Mouse (Mus musculus) limb, embryonic 11.5 days (tissue): ENCODE measurements at regions not wholly inside any gene's neighbourhood (a gene's known extent, or its start where the extent isn't known, plus 50 kb on each side); places are given as distances from the start of the nearest gene placed in this dataset.

Source experiments
- ATAC-seq: fragments of 200-750 bp; cut with Nextera tagmentation; 2 replicates; pipeline ENCODE4 v1.8.0; 2017; ENCODE audit warnings: low read depth; ENCODE audit not compliant: insufficient number of reproducible peaks, low FRiP score, low TSS enrichment
- DNase-seq: peaks from one replicate; pipeline ENCODE4 v3.0.0-alpha.2; 2015; ENCODE audit warnings: low spot score
- H3K27ac ChIP-seq: fragments of 300-500 bp; sonication (generic); replicated peaks from 2 replicates; pipeline ENCODE4 v1.5.1; 2014; ENCODE audit warnings: low read depth, mild to moderate bottlenecking, low read length
- H3K27me3 ChIP-seq: fragments of 300-500 bp; sonication (generic); 2 replicates; pipeline ENCODE4 v1.6.1; 2014; ENCODE audit warnings: mild to moderate bottlenecking, low read length, mixed read lengths; ENCODE audit not compliant: control insufficient read depth, insufficient read depth
- H3K36me3 ChIP-seq: fragments of 300-500 bp; sonication (generic); 2 replicates; pipeline ENCODE4 v1.6.1; 2014; ENCODE audit warnings: mild to moderate bottlenecking, low read length, moderate library complexity, mixed read lengths; ENCODE audit not compliant: control insufficient read depth, insufficient read depth
- H3K4me1 ChIP-seq: fragments of 300-500 bp; sonication (generic); 2 replicates; pipeline ENCODE4 v1.6.1; 2014; ENCODE audit warnings: low read length, mixed read lengths; ENCODE audit not compliant: control insufficient read depth, insufficient read depth
- H3K4me2 ChIP-seq: fragments of 300-500 bp; sonication (generic); 2 replicates; pipeline ENCODE4 v1.6.1; 2014; ENCODE audit warnings: low read depth, mild to moderate bottlenecking, moderate library complexity; ENCODE audit not compliant: severe bottlenecking
- H3K4me3 ChIP-seq: fragments of 300-500 bp; sonication (generic); 2 replicates; pipeline ENCODE4 v1.5.1; 2014; ENCODE audit warnings: low read depth, low read length
- H3K9ac ChIP-seq: fragments of 300-500 bp; sonication (generic); 2 replicates; pipeline ENCODE4 v1.6.1; 2014; ENCODE audit warnings: mild to moderate bottlenecking, low read length
- H3K9me3 ChIP-seq: fragments of 300-500 bp; sonication (generic); 2 replicates; pipeline ENCODE4 v1.6.1; 2016; ENCODE audit warnings: low read length; ENCODE audit not compliant: control insufficient read depth
- WGBS: fragments of 180-500 bp; shearing (Covaris S2); extraction: QIAGEN DNeasy Blood & Tissue Kit; methylation state at CpG from one replicate; pipeline ENCODE4 v1.1.7; 2014; 5-methylcytosine and 5-hydroxymethylcytosine counted together

DNA sequence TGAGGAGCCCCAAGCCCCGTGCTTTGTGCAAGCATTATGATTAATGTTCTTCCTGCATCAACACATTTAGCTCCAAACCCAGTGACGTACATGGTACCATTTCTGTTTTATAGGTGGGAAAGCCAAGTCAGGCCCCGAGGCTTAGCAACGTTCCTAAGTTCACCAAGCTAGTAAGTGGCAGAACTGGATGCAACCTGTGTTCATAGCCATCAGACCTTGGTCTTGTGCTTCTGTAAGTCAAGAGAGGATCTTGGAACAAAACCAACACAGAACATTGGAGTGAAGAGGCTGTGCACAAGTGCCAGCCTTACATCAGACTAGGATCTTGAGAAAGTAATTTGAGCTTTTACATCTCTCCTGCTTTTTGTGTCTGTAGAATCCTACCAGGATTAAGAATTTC, 71.3 kb downstream of the Cdc7 start:
- no peak overlapping the region for H3K27ac ChIP-seq
- ATAC-seq: no peak
- H3K4me1 ChIP-seq: peaks cover 8% of the 10 kb centered on the region
- H3K4me2 ChIP-seq: no peak overlapping the region
- WGBS: 54% methylated on average over 4 of the region's 4 CpGs
- DNase-seq: no peak
- no peaks in the 10 kb centered on the region for H3K36me3 ChIP-seq
- no peak overlapping the region for H3K4me3 ChIP-seq
- no peak overlapping the region for H3K9ac ChIP-seq
- H3K27me3 ChIP-seq: no peaks in the 10 kb centered on the region
- H3K9me3 ChIP-seq: no peaks in the 10 kb centered on the region

DNA sequence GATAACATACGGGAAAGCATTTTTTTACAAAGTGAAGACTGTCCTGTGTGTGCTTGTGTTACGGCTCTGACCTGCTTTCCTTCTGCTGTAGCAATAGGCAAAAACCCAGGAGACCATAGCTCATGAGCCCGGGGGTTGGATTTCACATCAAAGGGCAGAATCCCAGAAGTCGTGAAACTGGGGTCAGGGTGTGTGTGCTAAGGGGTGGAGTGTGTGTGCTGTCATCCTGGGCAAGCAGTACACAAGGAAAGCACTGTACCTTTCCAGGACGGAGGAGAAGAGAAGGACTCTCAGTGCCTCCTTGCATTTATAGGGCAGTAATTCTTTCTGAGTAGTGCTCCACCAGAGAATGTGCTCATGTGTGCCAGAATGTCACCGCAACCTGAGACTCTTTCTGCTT, 71.7 kb downstream of the Cdc7 start:
- no peak overlapping the region for H3K4me2 ChIP-seq
- H3K4me3 ChIP-seq: no peak overlapping the region
- H3K36me3 ChIP-seq: no peaks in the 10 kb centered on the region
- no peaks in the 10 kb centered on the region for H3K9me3 ChIP-seq
- H3K27me3 ChIP-seq: no peaks in the 10 kb centered on the region
- no peak overlapping the region for H3K27ac ChIP-seq
- peaks cover 8% of the 10 kb centered on the region for H3K4me1 ChIP-seq
- ATAC-seq (no peak), DNase-seq (no peak)
- WGBS: 38% methylated on average over 6 of the region's 6 CpGs
- H3K9ac ChIP-seq: no peak overlapping the region

DNA sequence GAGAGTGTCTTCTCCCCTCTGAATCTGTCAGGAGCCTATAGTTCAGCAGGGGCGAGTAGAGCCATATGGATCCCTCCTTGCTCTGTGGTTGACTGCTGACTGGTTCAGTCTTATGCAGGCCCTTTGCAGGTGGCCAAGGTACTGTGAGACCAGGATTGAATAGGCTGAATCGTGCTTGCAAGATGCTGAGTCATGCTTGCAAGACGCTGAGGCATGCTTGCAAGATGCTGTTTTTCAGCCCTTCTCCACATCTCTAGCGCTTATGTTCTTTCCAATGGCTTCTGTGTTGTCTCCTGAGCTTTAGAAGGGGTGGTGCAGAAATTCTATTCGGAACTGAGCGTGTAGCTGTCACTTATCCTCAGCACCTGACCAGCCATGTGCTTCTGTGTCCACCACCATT, 72.4 kb downstream of the Cdc7 start:
- WGBS: 82% methylated on average over 6 of the region's 6 CpGs
- H3K9me3 ChIP-seq: no peaks in the 10 kb centered on the region
- H3K36me3 ChIP-seq: no peaks in the 10 kb centered on the region
- H3K4me3 ChIP-seq: no peak overlapping the region
- no peak overlapping the region for H3K4me2 ChIP-seq
- DNase-seq: no peak
- no peak overlapping the region for H3K27ac ChIP-seq
- ATAC-seq: no peak
- no peaks in the 10 kb centered on the region for H3K27me3 ChIP-seq
- no peak overlapping the region for H3K9ac ChIP-seq
- peaks cover 8% of the 10 kb centered on the region for H3K4me1 ChIP-seq

DNA sequence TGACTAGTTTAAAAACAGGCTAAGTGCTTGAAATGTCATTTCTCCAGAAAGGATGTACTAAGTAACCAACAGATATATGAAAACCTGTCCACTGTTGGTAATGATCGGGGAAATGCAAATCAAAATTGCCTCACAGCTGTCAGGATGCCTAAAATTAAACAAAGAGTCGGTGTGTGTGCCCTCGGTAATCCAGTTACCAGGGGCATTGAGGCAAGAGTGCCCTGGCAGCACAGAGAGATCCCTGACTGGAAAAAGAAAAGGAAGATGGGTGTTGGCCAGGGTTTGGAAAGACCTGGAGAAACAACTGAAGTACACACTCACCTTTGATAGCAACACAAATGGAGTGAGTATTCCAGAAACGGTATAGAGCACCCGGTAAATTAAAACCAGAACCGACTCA, 73.0 kb downstream of the Cdc7 start:
- Histone ChIP-seq H3K9me3 (no peaks in the 10 kb centered on the region), H3K4me1 (peaks cover 8% of the 10 kb centered on the region), H3K4me3 (no peak overlapping the region), H3K4me2 (no peak overlapping the region), H3K9ac (no peak overlapping the region), H3K27me3 (no peaks in the 10 kb centered on the region), H3K27ac (no peak overlapping the region), H3K36me3 (no peaks in the 10 kb centered on the region)
- no peak for ATAC-seq
- no peak for DNase-seq
- WGBS: 85% methylated on average over 6 of the region's 6 CpGs

DNA sequence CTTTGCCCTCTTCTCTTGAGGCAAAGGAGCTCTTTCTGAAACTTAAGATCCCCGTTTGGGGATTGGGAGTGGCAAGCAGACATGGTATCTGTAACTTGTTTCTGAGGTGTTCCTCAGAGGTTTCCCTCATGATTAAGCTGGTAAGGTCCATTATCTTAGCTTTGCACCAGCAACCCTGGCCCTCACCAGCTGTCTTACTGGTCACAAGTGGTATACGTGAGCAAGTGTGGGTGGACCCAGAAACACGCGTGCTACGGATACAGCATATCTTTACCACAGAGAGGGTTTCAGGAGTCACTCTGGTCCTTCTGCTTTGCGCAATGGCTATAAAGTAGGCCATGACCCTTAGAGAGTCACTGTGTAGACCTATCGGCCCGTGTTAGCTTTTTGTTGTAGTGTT, 75.2 kb downstream of the Cdc7 start:
- H3K4me3 ChIP-seq: no peak overlapping the region
- H3K4me1 ChIP-seq: peaks cover 8% of the 10 kb centered on the region
- H3K9ac ChIP-seq: no peak overlapping the region
- H3K4me2 ChIP-seq: no peak overlapping the region
- no peak overlapping the region for H3K27ac ChIP-seq
- H3K9me3 ChIP-seq: no peaks in the 10 kb centered on the region
- no peaks in the 10 kb centered on the region for H3K36me3 ChIP-seq
- 96% methylated on average over 8 of the region's 8 CpGs for WGBS
- DNase-seq (no peak), ATAC-seq (no peak)
- H3K27me3 ChIP-seq: no peaks in the 10 kb centered on the region

DNA sequence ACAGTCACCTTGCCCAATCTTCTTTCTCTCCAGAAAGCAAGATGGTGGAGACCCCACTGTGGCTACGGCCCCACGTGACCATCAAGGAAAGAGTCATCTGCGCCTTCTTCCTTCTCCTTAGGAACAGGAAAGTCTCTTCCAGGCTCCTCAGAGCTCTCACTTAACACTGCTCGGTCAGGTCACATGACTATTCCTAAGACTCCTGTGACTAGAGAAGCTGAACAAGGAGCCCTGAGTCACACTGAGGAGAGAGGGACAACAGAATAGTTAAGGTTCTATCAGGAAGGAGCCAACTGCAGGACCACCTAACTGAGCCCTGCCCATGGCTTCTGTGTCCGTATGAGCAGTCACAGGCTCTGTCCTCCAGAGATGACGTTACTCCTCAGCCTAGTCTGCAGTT, 75.8 kb downstream of the Cdc7 start:
- Histone ChIP-seq H3K4me2 (no peak overlapping the region), H3K4me1 (peaks cover 8% of the 10 kb centered on the region), H3K4me3 (no peak overlapping the region), H3K9ac (no peak overlapping the region), H3K27ac (no peak overlapping the region), H3K27me3 (no peaks in the 10 kb centered on the region), H3K36me3 (no peaks in the 10 kb centered on the region), H3K9me3 (no peaks in the 10 kb centered on the region)
- WGBS: 92% methylated on average over 6 of the region's 6 CpGs
- DNase-seq (no peak), ATAC-seq (no peak)

DNA sequence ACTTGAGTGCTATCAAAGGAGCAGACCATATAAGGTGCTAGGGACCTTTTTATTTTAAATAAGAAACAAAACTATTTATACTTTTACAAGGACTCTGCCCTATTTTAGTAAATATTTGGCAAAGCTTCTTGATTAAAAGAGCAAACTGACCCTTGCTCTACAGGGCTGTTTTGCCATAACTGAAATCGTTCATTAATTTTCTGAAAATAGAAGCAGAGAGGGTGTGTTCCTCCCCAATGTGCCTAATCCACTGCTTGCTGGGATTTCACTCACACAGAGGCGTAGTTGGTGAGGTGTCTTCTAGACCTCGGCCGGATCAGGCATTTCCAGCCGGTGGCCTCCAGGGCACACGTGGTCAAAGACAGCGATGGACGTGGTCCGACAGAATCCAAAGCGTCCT, 76.4 kb downstream of the Cdc7 start:
- Histone ChIP-seq H3K4me2 (no peak overlapping the region), H3K4me3 (no peak overlapping the region), H3K4me1 (peaks cover 8% of the 10 kb centered on the region), H3K9me3 (no peaks in the 10 kb centered on the region), H3K27me3 (no peaks in the 10 kb centered on the region), H3K9ac (no peak overlapping the region), H3K36me3 (no peaks in the 10 kb centered on the region), H3K27ac (no peak overlapping the region)
- DNase-seq (no peak), ATAC-seq (no peak)
- WGBS: 94% methylated on average over 10 of the region's 10 CpGs

DNA sequence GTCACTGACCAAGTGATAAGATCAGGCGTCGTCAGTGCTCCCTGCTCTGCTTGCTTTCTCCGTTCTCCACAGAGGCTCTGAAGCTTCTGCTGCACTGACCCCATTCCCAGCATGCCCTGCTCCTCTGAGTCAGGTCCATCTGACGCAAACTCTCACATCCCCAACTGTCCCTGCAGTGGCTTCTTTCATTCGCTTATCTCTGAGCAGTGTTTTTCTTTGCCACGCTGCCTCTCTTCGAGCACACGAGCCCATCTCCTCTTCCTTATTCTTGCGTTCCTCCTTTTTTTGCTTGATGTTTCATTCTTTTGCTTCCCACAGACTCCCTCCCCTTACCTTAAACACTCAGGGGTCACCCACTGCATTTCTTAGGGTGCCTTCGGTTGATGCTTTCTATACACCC, 81.0 kb downstream of the Cdc7 start:
- no peak overlapping the region for H3K27ac ChIP-seq
- no peak overlapping the region for H3K4me2 ChIP-seq
- H3K9me3 ChIP-seq: no peaks in the 10 kb centered on the region
- H3K4me1 ChIP-seq: no peaks in the 10 kb centered on the region; the same call in 1 of the 2 replicates
- no peak overlapping the region for H3K4me3 ChIP-seq
- no peaks in the 10 kb centered on the region for H3K27me3 ChIP-seq
- no peak overlapping the region for H3K9ac ChIP-seq
- no peak for ATAC-seq
- WGBS: 79% methylated on average over 10 of the region's 10 CpGs
- DNase-seq: no peak
- no peaks in the 10 kb centered on the region for H3K36me3 ChIP-seq

DNA sequence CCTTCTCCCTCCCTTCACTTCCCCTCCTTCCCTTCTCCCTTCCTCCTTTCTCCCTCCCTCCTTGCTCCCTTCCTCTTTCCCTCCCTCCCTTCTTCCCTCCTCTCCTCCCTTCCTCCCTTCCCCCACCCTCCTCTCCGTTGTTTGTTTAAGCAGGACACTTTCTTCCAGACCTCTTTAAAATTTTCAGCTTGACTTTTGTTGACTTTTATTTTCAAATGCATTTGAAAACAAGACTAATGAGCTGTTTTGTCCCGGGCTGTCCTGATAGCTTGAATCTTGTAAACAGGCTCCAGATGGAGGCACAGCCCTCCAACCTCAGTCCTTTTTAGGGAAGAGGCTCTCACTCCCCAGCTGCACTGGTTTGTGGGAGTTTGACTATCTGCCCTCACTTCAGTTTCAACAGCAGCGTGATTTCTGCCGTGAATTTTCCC, 82.4 kb downstream of the Cdc7 start:
- no peaks in the 10 kb centered on the region; the same call in 1 of the 2 replicates for H3K4me1 ChIP-seq

More for the DNA sequence above, 82.4 kb downstream of the Cdc7 start:
- no peak for ATAC-seq
- H3K4me2 ChIP-seq: no peak overlapping the region
- H3K9ac ChIP-seq: no peak overlapping the region
- no peaks in the 10 kb centered on the region for H3K27me3 ChIP-seq
- 15% methylated on average over 4 of the region's 4 CpGs for WGBS
- DNase-seq: no peak
- no peaks in the 10 kb centered on the region for H3K9me3 ChIP-seq
- H3K36me3 ChIP-seq: no peaks in the 10 kb centered on the region
- no peak overlapping the region for H3K27ac ChIP-seq
- no peak overlapping the region for H3K4me3 ChIP-seq
